In the genomic region with DNA sequence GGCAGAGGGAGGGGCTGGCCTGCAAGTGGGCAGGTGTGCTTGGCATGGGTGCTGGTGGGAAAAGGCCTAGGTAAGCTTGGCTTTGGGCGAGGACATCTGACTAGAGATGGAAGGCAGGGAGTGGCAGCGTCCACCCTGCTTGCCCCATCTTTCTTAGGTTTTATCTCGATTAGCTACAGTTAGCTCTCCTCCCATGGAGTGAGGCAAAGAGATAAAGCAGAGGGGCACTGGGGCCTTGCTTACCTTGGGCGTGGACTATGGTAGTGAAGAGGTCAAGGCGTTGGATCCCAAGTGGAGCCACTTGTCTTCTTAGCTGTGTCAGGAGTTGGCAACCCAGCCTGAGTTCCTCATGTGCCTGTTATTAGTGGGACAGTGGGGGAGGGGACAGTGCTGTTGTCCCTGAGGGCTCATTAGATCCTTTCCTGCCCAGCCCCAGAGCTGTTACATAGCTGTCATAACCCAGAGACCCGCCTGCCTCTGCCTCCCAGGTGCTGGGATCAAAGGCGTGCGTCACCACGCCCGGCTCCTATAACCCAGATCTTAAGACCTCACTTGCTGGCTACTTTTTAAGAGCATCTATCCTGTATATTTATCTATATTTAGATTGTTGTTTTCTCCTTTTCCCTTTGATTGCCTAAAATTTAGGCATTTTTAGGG, we compare ENCODE assay signal across 20 mouse cellular contexts. TPM values are rescaled to one million over a fixed set of nuclear protein-coding genes. Genes with fewer than 3 reads are reported as not detected.
DNase-seq lines count a peak whose midpoint lies in the region; ATAC-seq lines count a peak whose summit lies in the region.
"Had no signal": no experiment of that assay in that cellular context is flagged by ENCODE, and none has a peak within 500 bp of the region (broad histone marks: within the 10 kb centered on the region; RNA-seq: fewer than 3 reads in every experiment).

No protein-coding gene starts in this region.

- 94% methylated on average over 10 of the region's 10 CpGs for WGBS in hindbrain, embryonic 10.5 days
- 94% methylated on average over 10 of the region's 10 CpGs for WGBS in hindbrain, embryonic 11.5 days
- 38% methylated on average over 10 of the region's 10 CpGs for WGBS in liver, embryonic 15.5 days (ENCODE audit: insufficient replicate concordance)

- no peaks in the 10 kb centered on the region for H3K27me3 ChIP-seq in hindbrain, embryonic 10.5 days (ENCODE audit: insufficient read depth, poor library complexity, severe bottlenecking)
- no peaks in the 10 kb centered on the region for H3K27me3 ChIP-seq in hindbrain, embryonic 11.5 days (ENCODE audit: control insufficient read depth, insufficient read depth, low read length)
- no peaks in the 10 kb centered on the region for H3K27me3 ChIP-seq in liver, embryonic 15.5 days
- H3K27me3 ChIP-seq: embryonic facial prominence, embryonic 13.5 days; forebrain, embryonic 13.5 days; heart, embryonic 13.5 days; hindbrain, embryonic 13.5 days had no signal

- H3K36me3 ChIP-seq in hindbrain, embryonic 10.5 days, result peaks cover 100% of the 10 kb centered on the region
- peaks cover 19% of the 10 kb centered on the region; the same call in 1 of the 2 replicates for H3K36me3 ChIP-seq in hindbrain, embryonic 11.5 days (ENCODE audit: control insufficient read depth, insufficient read depth, low read length)
- peaks cover 97% of the 10 kb centered on the region for H3K36me3 ChIP-seq in liver, embryonic 15.5 days (replicated peaks)

- H3K4me2 ChIP-seq in hindbrain, embryonic 11.5 days (replicated peaks; ENCODE audit: low read depth, low read length), result no peak overlapping the region
- peak overlapping the region; percentile 59 for H3K4me2 ChIP-seq in liver, embryonic 15.5 days
- H3K4me2 ChIP-seq: embryonic facial prominence, embryonic 13.5 days; forebrain, embryonic 13.5 days; heart, embryonic 13.5 days; hindbrain, embryonic 13.5 days; lung, embryonic 14.5 days had no signal

- DNase-seq in hindbrain, embryonic 10.5 days (ENCODE audit: low spot score), result no peak
- DNase-seq in hindbrain, embryonic 11.5 days (ENCODE audit: low spot score), result no peak
- peak; percentile 60 for DNase-seq in yolk sac, embryonic 10.5 days (ENCODE audit: low spot score)
- no peak for DNase-seq in natural killer cell, adult 2 months (ENCODE audit: low spot score in 2 of 2)
- no peak for DNase-seq in T-cell, adult 2 months (ENCODE audit: low spot score)
- DNase-seq: cerebellum, adult 18-20 months; kidney, adult 18-20 months; lung, embryonic 14.5 days; right cerebral cortex, postnatal 14 days; thymus, postnatal 4 days had no signal

- ATAC-seq in hindbrain, embryonic 11.5 days (ENCODE audit: low FRiP score), result no peak
- ATAC-seq in erythroid progenitor cell, adult 5-6 weeks (replicated peaks; ENCODE audit: low FRiP score, poor library complexity, severe bottlenecking), result peak; percentile 97
- peak; percentile 98 for ATAC-seq in liver, embryonic 15.5 days (ENCODE audit: insufficient read depth)
- ATAC-seq: activated CD4-positive, CD25-positive, alpha-beta regulatory T cell, adult 4 months; forebrain, embryonic 13.5 days had no signal

- no peaks in the 10 kb centered on the region for H3K9me3 ChIP-seq in hindbrain, embryonic 10.5 days
- H3K9me3 ChIP-seq in hindbrain, embryonic 11.5 days (ENCODE audit: control insufficient read depth, low read length), result no peaks in the 10 kb centered on the region
- H3K9me3 ChIP-seq in liver, embryonic 15.5 days (replicated peaks), result no peaks in the 10 kb centered on the region
- H3K9me3 ChIP-seq: embryonic facial prominence, embryonic 13.5 days; forebrain, embryonic 13.5 days; heart, embryonic 13.5 days; hindbrain, embryonic 13.5 days had no signal

- H3K4me3 ChIP-seq in hindbrain, embryonic 10.5 days, result no peak overlapping the region
- H3K4me3 ChIP-seq in hindbrain, embryonic 11.5 days (ENCODE audit: low read depth, low read length), result no peak overlapping the region
- peak overlapping the region; percentile 25 for H3K4me3 ChIP-seq in liver, embryonic 15.5 days (replicated peaks)
- H3K4me3 ChIP-seq: embryonic facial prominence, embryonic 13.5 days; forebrain, embryonic 13.5 days; heart, embryonic 13.5 days; hindbrain, embryonic 13.5 days; myocyte had no signal

- no peak overlapping the region for H3K9ac ChIP-seq in hindbrain, embryonic 11.5 days (ENCODE audit: low read depth, low read length)
- peak overlapping the region; percentile 37 for H3K9ac ChIP-seq in liver, embryonic 15.5 days
- H3K9ac ChIP-seq: embryonic facial prominence, embryonic 13.5 days; forebrain, embryonic 13.5 days; heart, embryonic 13.5 days; hindbrain, embryonic 13.5 days; lung, embryonic 14.5 days had no signal

- H3K4me1 ChIP-seq in hindbrain, embryonic 10.5 days (replicated peaks), result no peaks in the 10 kb centered on the region
- H3K4me1 ChIP-seq in hindbrain, embryonic 11.5 days (replicated peaks; ENCODE audit: control insufficient read depth, insufficient read depth, low read length), result no peaks in the 10 kb centered on the region
- H3K4me1 ChIP-seq in liver, embryonic 15.5 days (replicated peaks), result peaks cover 84% of the 10 kb centered on the region
- H3K4me1 ChIP-seq: embryonic facial prominence, embryonic 13.5 days; forebrain, embryonic 13.5 days; hindbrain, embryonic 13.5 days had no signal

- peak overlapping the region; percentile 45; the same call in 1 of the 2 replicates for H3K27ac ChIP-seq in hindbrain, embryonic 10.5 days
- H3K27ac ChIP-seq in hindbrain, embryonic 11.5 days (ENCODE audit: low read depth, low read length), result no peak overlapping the region
- H3K27ac ChIP-seq in liver, embryonic 15.5 days (replicated peaks), result peak overlapping the region; percentile 88
- H3K27ac ChIP-seq: embryonic facial prominence, embryonic 13.5 days; forebrain, embryonic 13.5 days; heart, embryonic 13.5 days; hindbrain, embryonic 13.5 days had no signal

RNA-seq across cellular contexts. Expression of a gene that starts 8.4 kb away (rescaled TPM):
- polyA plus RNA-seq in hindbrain, embryonic 10.5 days (2016; fragmentation: Nextera tagmentation; extraction: Ambion mirVana), result 9.8 and 12.2 TPM in 2 replicates
- 7.1 and 9.8 TPM in 2 replicates for polyA plus RNA-seq in hindbrain, embryonic 11.5 days (2014; fragmentation: Nextera tagmentation; extraction: Ambion mirVana)
- 497 and 560 TPM in 2 replicates for total RNA-seq in erythroid progenitor cell, adult 5-6 weeks (2015; ENCODE audit: low replicate concordance)
- 243 and 286 TPM in 2 replicates for total RNA-seq in erythroid progenitor cell, adult 5-6 weeks (2017; ENCODE audit: low replicate concordance)
- polyA plus RNA-seq in liver, embryonic 15.5 days (2015; fragmentation: Nextera tagmentation; extraction: Ambion mirVana), result 74.7 and 78.4 TPM in 2 replicates

RNA-seq across cellular contexts. Expression of a gene that starts 40.2 kb away (rescaled TPM):
- 3.9 and 8.9 TPM in 2 replicates for polyA plus RNA-seq in hindbrain, embryonic 10.5 days (2016; fragmentation: Nextera tagmentation; extraction: Ambion mirVana)
- 3.3 TPM in 2 replicates for polyA plus RNA-seq in hindbrain, embryonic 11.5 days (2014; fragmentation: Nextera tagmentation; extraction: Ambion mirVana)
- total RNA-seq in erythroid progenitor cell, adult 5-6 weeks (2015; ENCODE audit: low replicate concordance), result 2.2 and 12.2 TPM in 2 replicates
- total RNA-seq in erythroid progenitor cell, adult 5-6 weeks (2017; ENCODE audit: low replicate concordance), result 0.61 and 4.2 TPM in 2 replicates
- 7.3 and 8.9 TPM in 2 replicates for polyA plus RNA-seq in liver, embryonic 15.5 days (2015; fragmentation: Nextera tagmentation; extraction: Ambion mirVana)
- polyA plus RNA-seq: activated CD4-positive, CD25-positive, alpha-beta regulatory T cell, adult 4 months; C2C12 had no signal

RNA-seq across cellular contexts. Expression of a gene that starts 48.9 kb away (rescaled TPM):
- polyA plus RNA-seq in hindbrain, embryonic 10.5 days (2016; fragmentation: Nextera tagmentation; extraction: Ambion mirVana), result not detected in 2 replicates
- not detected in 2 replicates for polyA plus RNA-seq in hindbrain, embryonic 11.5 days (2014; fragmentation: Nextera tagmentation; extraction: Ambion mirVana)
- total RNA-seq in erythroid progenitor cell, adult 5-6 weeks (2015; ENCODE audit: low replicate concordance), result 2.2 TPM in 1 of 2 replicates, not detected in the other
- not detected in 2 replicates for total RNA-seq in erythroid progenitor cell, adult 5-6 weeks (2017; ENCODE audit: low replicate concordance)
- polyA plus RNA-seq in liver, embryonic 15.5 days (2015; fragmentation: Nextera tagmentation; extraction: Ambion mirVana), result 0.06 and 0.13 TPM in 2 replicates
- total RNA-seq: common myeloid progenitor, adult 5-6 weeks had no signal
- polyA plus RNA-seq: activated CD4-positive, CD25-positive, alpha-beta regulatory T cell, adult 4 months; C2C12; forebrain, embryonic 13.5 days; heart, embryonic 13.5 days; hindbrain, embryonic 13.5 days; myocyte had no signal
